Mouse (Mus musculus) kidney, adult 11 months (tissue): Measurements from ENCODE around the gene Tubg2.
"Not testable (repeated sequence)": the region's sequence is repeated elsewhere in the genome, so short reads cannot be mapped to it uniquely, and the experiment has no call there.

Source experiments
- DNase-seq: peaks from one replicate; pipeline ENCODE4 v3.0.0; 2022

Gene Tubg2

GRCm38 (mm10) chr11:101140164-101140819 lies 15.4 kb upstream of the Tubg2 start:
- DNase-seq: no peak

- DNase-seq: no peak
Observed at GRCm38 (mm10) chr11:101141088-101141487, 14.6 kb upstream of the Tubg2 start.

GRCm38 (mm10) chr11:101142215-101142967 lies 13.3 kb upstream of the Tubg2 start:
- no peak for DNase-seq

GRCm38 (mm10) chr11:101143338-101144225 lies 12.1 kb upstream of the Tubg2 start:
- DNase-seq: no peak

GRCm38 (mm10) chr11:101146377-101146776 lies 9.3 kb upstream of the Tubg2 start:
- DNase-seq: no peak

GRCm38 (mm10) chr11:101148751-101149150 lies 7.0 kb upstream of the Tubg2 start:
- no peak for DNase-seq

GRCm38 (mm10) chr11:101149178-101150105 lies 6.3 kb upstream of the Tubg2 start:
- DNase-seq: no peak

GRCm38 (mm10) chr11:101151063-101151462 lies 4.6 kb upstream of the Tubg2 start:
- DNase-seq: no peak

- no peak for DNase-seq
Observed at GRCm38 (mm10) chr11:101152825-101153224, 2.9 kb upstream of the Tubg2 start.

GRCm38 (mm10) chr11:101154648-101155047 lies 1.1 kb upstream of the Tubg2 start:
- DNase-seq: no peak

GRCm38 (mm10) chr11:101155151-101155550 lies 556 bp upstream of the Tubg2 start:
- DNase-seq: no peak

- DNase-seq: not testable (repeated sequence)
Observed at GRCm38 (mm10) chr11:101160151-101160550, 4.4 kb downstream of the Tubg2 start.

GRCm38 (mm10) chr11:101160981-101161505 lies 5.3 kb downstream of the Tubg2 start:
- not testable (repeated sequence) for DNase-seq

GRCm38 (mm10) chr11:101161551-101161950 lies 5.8 kb downstream of the Tubg2 start:
- no peak for DNase-seq

- DNase-seq: no peak
Observed at GRCm38 (mm10) chr11:101162301-101162700, 6.6 kb downstream of the Tubg2 start.

- DNase-seq: peak; percentile 78
Observed at GRCm38 (mm10) chr11:101162772-101163171, 7.1 kb downstream of the Tubg2 start.

GRCm38 (mm10) chr11:101163476-101164350 lies 8.0 kb downstream of the Tubg2 start:
- peak; percentile 63 for DNase-seq

GRCm38 (mm10) chr11:101164351-101164665 lies 8.6 kb downstream of the Tubg2 start:
- no peak for DNase-seq

- no peak for DNase-seq
Observed at GRCm38 (mm10) chr11:101164677-101165580, 9.2 kb downstream of the Tubg2 start.

- no peak for DNase-seq
Observed at GRCm38 (mm10) chr11:101166357-101166756, 10.7 kb downstream of the Tubg2 start.
